In genomic region chr4:129511413-129512096, GRCm38 (mm10) we compare ENCODE assay signal across 13 mouse cellular contexts. TPM values are rescaled to one million over a fixed set of nuclear protein-coding genes. Genes with fewer than 3 reads are reported as not detected.
A peak's percentile ranks its signal among the peaks of the same experiment; 100 is the strongest.
DNase-seq lines count a peak whose midpoint lies in the region; ATAC-seq lines count a peak whose summit lies in the region.
"Had no signal": no experiment of that assay in that cellular context is flagged by ENCODE, and none has a peak within 500 bp of the region (broad histone marks: within the 10 kb centered on the region; RNA-seq: fewer than 3 reads in every experiment).

No protein-coding gene starts in this region.

- H3K4me1 ChIP-seq in heart, embryonic 12.5 days (replicated peaks) = peaks cover 49% of the 10 kb centered on the region
- peaks cover 66% of the 10 kb centered on the region for H3K4me1 ChIP-seq in hindbrain, embryonic 13.5 days (replicated peaks)
- peaks cover 10% of the 10 kb centered on the region for H3K4me1 ChIP-seq in kidney, embryonic 14.5 days (ENCODE audit: control insufficient read depth, insufficient read depth, low read length)

- no peak overlapping the region; the same call in 1 of the 2 replicates for H3K9ac ChIP-seq in heart, embryonic 12.5 days
- H3K9ac ChIP-seq in hindbrain, embryonic 13.5 days = 0 out of 2 replicates have a peak overlapping the region, but pooled peaks have one; percentile 6
- H3K9ac ChIP-seq in kidney, embryonic 14.5 days (ENCODE audit: low read depth, low read length) = no peak overlapping the region

- no peak overlapping the region for H3K4me3 ChIP-seq in heart, embryonic 12.5 days
- no peak overlapping the region for H3K4me3 ChIP-seq in hindbrain, embryonic 13.5 days
- no peak overlapping the region for H3K4me3 ChIP-seq in kidney, embryonic 14.5 days (ENCODE audit: low read length)
- H3K4me3 ChIP-seq: myocyte had no signal

- ATAC-seq in heart, embryonic 12.5 days (ENCODE audit: insufficient number of reproducible peaks, low FRiP score) = no peak
- no peak for ATAC-seq in hindbrain, embryonic 13.5 days (ENCODE audit: low FRiP score)
- ATAC-seq in kidney, embryonic 14.5 days (ENCODE audit: low FRiP score, low TSS enrichment) = no peak
- ATAC-seq: CD4-positive, CD25-positive, alpha-beta regulatory T cell, adult 4 months; lung, postnatal 0 days had no signal

- H3K27me3 ChIP-seq in heart, embryonic 12.5 days (replicated peaks) = no peaks in the 10 kb centered on the region
- no peaks in the 10 kb centered on the region for H3K27me3 ChIP-seq in hindbrain, embryonic 13.5 days
- H3K27me3 ChIP-seq in kidney, embryonic 14.5 days (ENCODE audit: control insufficient read depth, insufficient read depth, low read length) = no peaks in the 10 kb centered on the region

- H3K36me3 ChIP-seq in heart, embryonic 12.5 days = peaks cover 13% of the 10 kb centered on the region
- peaks cover 8% of the 10 kb centered on the region for H3K36me3 ChIP-seq in hindbrain, embryonic 13.5 days
- peaks cover 12% of the 10 kb centered on the region for H3K36me3 ChIP-seq in kidney, embryonic 14.5 days (ENCODE audit: control insufficient read depth, insufficient read depth, low read length)

- no peak for DNase-seq in heart, postnatal 36 days
- peak; percentile 63 for DNase-seq in embryo, embryonic 11 days
- DNase-seq in neural tube, embryonic 10.5 days (ENCODE audit: extremely low spot score, low spot score) = peak; percentile 40
- no peak for DNase-seq in spleen, adult 18-20 months
- DNase-seq in kidney, postnatal 4 days = no peak
- DNase-seq: kidney, adult 11 months had no signal

- intact Hi-C loops in heart, postnatal 36 days (cut with DNase I) = no loop called here

- WGBS in heart, embryonic 12.5 days = 52% methylated on average over 6 of the region's 6 CpGs
- 12% methylated on average over 6 of the region's 6 CpGs for WGBS in hindbrain, embryonic 13.5 days
- 48% methylated on average over 6 of the region's 6 CpGs for WGBS in kidney, embryonic 14.5 days

- peak overlapping the region; percentile 4; the same call in 1 of the 2 replicates for H3K27ac ChIP-seq in heart, embryonic 12.5 days (ENCODE audit: poor library complexity, severe bottlenecking)
- H3K27ac ChIP-seq in hindbrain, embryonic 13.5 days = peak overlapping the region; percentile 74
- no peak overlapping the region for H3K27ac ChIP-seq in kidney, embryonic 14.5 days (ENCODE audit: low read depth, low read length)

- no peak overlapping the region for H3K4me2 ChIP-seq in heart, embryonic 12.5 days
- no peak overlapping the region for H3K4me2 ChIP-seq in hindbrain, embryonic 13.5 days
- no peak overlapping the region for H3K4me2 ChIP-seq in kidney, embryonic 14.5 days (replicated peaks; ENCODE audit: low read depth, low read length)

- no peaks in the 10 kb centered on the region for H3K9me3 ChIP-seq in heart, embryonic 12.5 days (replicated peaks)
- H3K9me3 ChIP-seq in hindbrain, embryonic 13.5 days = no peaks in the 10 kb centered on the region
- no peaks in the 10 kb centered on the region for H3K9me3 ChIP-seq in kidney, embryonic 14.5 days (ENCODE audit: control insufficient read depth, low read length)

RNA-seq across cellular contexts. Expression of gene Marcksl1, which starts 1.8 kb away (rescaled TPM):
- 515 and 518 TPM in 2 replicates for polyA plus RNA-seq in heart, embryonic 12.5 days (2016; fragmentation: Nextera tagmentation; extraction: Ambion mirVana)
- total RNA-seq in heart, postnatal 36 days (2021) = 1 to 10 TPM; 4.4 to 5.7 TPM
- 1,788 and 1,829 TPM in 2 replicates for polyA plus RNA-seq in hindbrain, embryonic 13.5 days (2015; fragmentation: Nextera tagmentation; extraction: Ambion mirVana)
- 823 and 993 TPM in 2 replicates for polyA plus RNA-seq in kidney, embryonic 14.5 days (2014; fragmentation: Nextera tagmentation; extraction: Ambion mirVana)

RNA-seq across cellular contexts. Expression of gene Fam229a, which starts 20.6 kb away (rescaled TPM):
- 0.32 TPM in 1 of 2 replicates, not detected in the other for polyA plus RNA-seq in heart, embryonic 12.5 days (2016; fragmentation: Nextera tagmentation; extraction: Ambion mirVana)
- not detected for total RNA-seq in heart, postnatal 36 days (2021)
- 0.36 TPM in 1 of 2 replicates, not detected in the other for polyA plus RNA-seq in hindbrain, embryonic 13.5 days (2015; fragmentation: Nextera tagmentation; extraction: Ambion mirVana)
- polyA plus RNA-seq in kidney, embryonic 14.5 days (2014; fragmentation: Nextera tagmentation; extraction: Ambion mirVana) = 0.39 TPM in 1 of 2 replicates, not detected in the other
- polyA plus RNA-seq: CD4-positive, CD25-positive, alpha-beta regulatory T cell, adult 4 months; embryonic facial prominence, embryonic 11.5 days had no signal

RNA-seq across cellular contexts. Expression of gene Tssk3, which starts 20.7 kb away (rescaled TPM):
- polyA plus RNA-seq in heart, embryonic 12.5 days (2016; fragmentation: Nextera tagmentation; extraction: Ambion mirVana) = not detected in 2 replicates
- not detected for total RNA-seq in heart, postnatal 36 days (2021)
- polyA plus RNA-seq in hindbrain, embryonic 13.5 days (2015; fragmentation: Nextera tagmentation; extraction: Ambion mirVana) = 0.13 TPM in 1 of 2 replicates, not detected in the other
- not detected in 2 replicates for polyA plus RNA-seq in kidney, embryonic 14.5 days (2014; fragmentation: Nextera tagmentation; extraction: Ambion mirVana)
- polyA plus RNA-seq: CD4-positive, CD25-positive, alpha-beta regulatory T cell, adult 4 months; embryonic facial prominence, embryonic 11.5 days; myocyte had no signal

RNA-seq across cellular contexts. Expression of gene Hdac1, which starts 31.0 kb away (rescaled TPM):
- polyA plus RNA-seq in heart, embryonic 12.5 days (2016; fragmentation: Nextera tagmentation; extraction: Ambion mirVana) = 140 and 146 TPM in 2 replicates
- total RNA-seq in heart, postnatal 36 days (2021) = 10 to 100 TPM; 17.7 to 21.1 TPM
- 111 and 113 TPM in 2 replicates for polyA plus RNA-seq in hindbrain, embryonic 13.5 days (2015; fragmentation: Nextera tagmentation; extraction: Ambion mirVana)
- 245 and 265 TPM in 2 replicates for polyA plus RNA-seq in kidney, embryonic 14.5 days (2014; fragmentation: Nextera tagmentation; extraction: Ambion mirVana)

RNA-seq across cellular contexts. Expression of gene Bsdc1, which starts 50.2 kb away (rescaled TPM):
- 25.6 and 26.8 TPM in 2 replicates for polyA plus RNA-seq in heart, embryonic 12.5 days (2016; fragmentation: Nextera tagmentation; extraction: Ambion mirVana)
- total RNA-seq in heart, postnatal 36 days (2021) = 10 to 100 TPM; 50.3 to 53.8 TPM
- polyA plus RNA-seq in hindbrain, embryonic 13.5 days (2015; fragmentation: Nextera tagmentation; extraction: Ambion mirVana) = 34.9 and 36.2 TPM in 2 replicates
- polyA plus RNA-seq in kidney, embryonic 14.5 days (2014; fragmentation: Nextera tagmentation; extraction: Ambion mirVana) = 20.5 and 23.3 TPM in 2 replicates

Comparison
In these comparisons a context has a peak if more than half of its experiments do, and no peak if none do; other contexts are left out.
1. DNase-seq: peak in embryo, embryonic 11 days (single experiment) and neural tube, embryonic 10.5 days (single experiment); none in heart, postnatal 36 days (0 of 2), spleen, adult 18-20 months (0 of 2) and kidney, postnatal 4 days (0 of 2).